Comparison of ENCODE assay signal across 13 mouse cellular contexts in the genomic region with DNA sequence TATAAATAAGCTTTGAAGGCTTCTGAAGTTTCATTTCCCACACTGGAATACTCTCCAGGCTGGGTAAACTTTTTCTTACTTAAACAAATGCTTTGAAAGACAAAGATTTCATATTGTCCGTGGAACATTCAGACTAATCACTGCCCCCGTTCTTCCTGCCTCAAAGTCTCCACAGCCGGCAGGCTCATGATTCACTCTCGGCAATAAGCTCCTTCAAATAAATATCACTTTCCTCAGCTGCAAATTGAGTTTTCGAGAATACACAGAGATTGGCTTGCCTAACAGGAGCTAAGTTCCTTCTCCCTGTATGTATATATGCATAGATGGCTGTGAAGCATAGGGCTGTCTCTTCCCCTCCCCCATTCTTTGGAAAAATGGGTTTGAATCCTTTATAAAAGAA.
A peak's percentile ranks its signal among the peaks of the same experiment; 100 is the strongest.
DNase-seq lines count a peak whose midpoint lies in the region; ATAC-seq and TF ChIP-seq lines count a peak whose summit lies in the region.
"Had no signal": no experiment of that assay in that cellular context is flagged by ENCODE, and none has a peak within 500 bp of the region (broad histone marks: within the 10 kb centered on the region; RNA-seq: fewer than 3 reads in every experiment).

No protein-coding gene starts in this region.

- H3K36me3 ChIP-seq in heart, embryonic 10.5 days: no peaks in the 10 kb centered on the region
- H3K36me3 ChIP-seq in heart, embryonic 12.5 days: no peaks in the 10 kb centered on the region
- no peaks in the 10 kb centered on the region for H3K36me3 ChIP-seq in midbrain, embryonic 15.5 days (replicated peaks)
- H3K36me3 ChIP-seq in liver, embryonic 11.5 days (ENCODE audit: control insufficient read depth, insufficient read depth, low read length): no peaks in the 10 kb centered on the region
- H3K36me3 ChIP-seq: hindbrain, embryonic 15.5 days; midbrain, embryonic 12.5 days had no signal

- no peak overlapping the region for H3K9ac ChIP-seq in heart, embryonic 12.5 days
- H3K9ac ChIP-seq in midbrain, embryonic 15.5 days: no peak overlapping the region
- H3K9ac ChIP-seq in liver, embryonic 11.5 days (ENCODE audit: low read depth, low read length): no peak overlapping the region
- H3K9ac ChIP-seq: hindbrain, embryonic 15.5 days; midbrain, embryonic 12.5 days had no signal

- no peaks in the 10 kb centered on the region for H3K9me3 ChIP-seq in heart, embryonic 10.5 days
- H3K9me3 ChIP-seq in heart, embryonic 12.5 days (replicated peaks): no peaks in the 10 kb centered on the region
- no peaks in the 10 kb centered on the region for H3K9me3 ChIP-seq in midbrain, embryonic 15.5 days
- no peaks in the 10 kb centered on the region for H3K9me3 ChIP-seq in liver, embryonic 11.5 days (ENCODE audit: control insufficient read depth, low read length)
- H3K9me3 ChIP-seq: hindbrain, embryonic 15.5 days; midbrain, embryonic 12.5 days had no signal

- no peaks in the 10 kb centered on the region for H3K27me3 ChIP-seq in heart, embryonic 10.5 days (ENCODE audit: insufficient read depth, poor library complexity, severe bottlenecking)
- H3K27me3 ChIP-seq in heart, embryonic 12.5 days (replicated peaks): no peaks in the 10 kb centered on the region
- H3K27me3 ChIP-seq in midbrain, embryonic 15.5 days (replicated peaks): no peaks in the 10 kb centered on the region
- no peaks in the 10 kb centered on the region for H3K27me3 ChIP-seq in liver, embryonic 11.5 days (replicated peaks; ENCODE audit: control insufficient read depth, insufficient read depth, low read length)
- H3K27me3 ChIP-seq: hindbrain, embryonic 15.5 days; midbrain, embryonic 12.5 days had no signal

- H3K27ac ChIP-seq in heart, embryonic 10.5 days: peak overlapping the region; percentile 65; the same call in 1 of the 2 replicates
- no peak overlapping the region for H3K27ac ChIP-seq in heart, embryonic 12.5 days (ENCODE audit: poor library complexity, severe bottlenecking)
- H3K27ac ChIP-seq in midbrain, embryonic 15.5 days: peak overlapping the region; percentile 38; the same call in 1 of the 2 replicates
- no peak overlapping the region for H3K27ac ChIP-seq in liver, embryonic 11.5 days (ENCODE audit: low read depth, low read length)
- H3K27ac ChIP-seq: hindbrain, embryonic 15.5 days had no signal

- H3K4me1 ChIP-seq in heart, embryonic 10.5 days: peaks cover 14% of the 10 kb centered on the region
- peaks cover 16% of the 10 kb centered on the region for H3K4me1 ChIP-seq in heart, embryonic 12.5 days (replicated peaks)
- H3K4me1 ChIP-seq in midbrain, embryonic 15.5 days: peaks cover 12% of the 10 kb centered on the region; the same call in 1 of the 2 replicates
- H3K4me1 ChIP-seq in liver, embryonic 11.5 days (replicated peaks; ENCODE audit: control insufficient read depth, insufficient read depth, low read length): no peaks in the 10 kb centered on the region

- 50% methylated on average over 5 of the region's 5 CpGs for WGBS in heart, embryonic 10.5 days
- 43% methylated on average over 5 of the region's 5 CpGs for WGBS in heart, embryonic 12.5 days
- 18% methylated on average over 5 of the region's 5 CpGs for WGBS in midbrain, embryonic 15.5 days
- 55% methylated on average over 5 of the region's 5 CpGs for WGBS in liver, embryonic 11.5 days

- TF ChIP-seq POLR2A in brain, embryonic 14.5 days (IDR thresholded peaks at IDR 0.05; ENCODE audit: borderline replicate concordance, extremely low read depth, insufficient read depth, insufficient read length, poor library complexity, severe bottlenecking): no peak

- ATAC-seq in heart, embryonic 12.5 days (ENCODE audit: insufficient number of reproducible peaks, low FRiP score): no peak
- no peak for ATAC-seq in midbrain, embryonic 15.5 days (replicated peaks)
- ATAC-seq in liver, embryonic 11.5 days (replicated peaks; ENCODE audit: low FRiP score): no peak
- ATAC-seq: forebrain, embryonic 14.5 days had no signal

- no peak for TF ChIP-seq CTCF in brain, embryonic 14.5 days (IDR thresholded peaks at IDR 0.05; ENCODE audit: borderline replicate concordance, extremely low read depth, insufficient read depth, insufficient read length)

- DNase-seq in heart, embryonic 10.5 days (ENCODE audit: low spot score): no peak
- DNase-seq in layer of hippocampus, adult 8-10 months (ENCODE audit: low spot score in 2 of 2): peak; percentile 11 to 12
- no peak for DNase-seq in layer of hippocampus, postnatal 25 days (ENCODE audit: extremely low spot score in 1 of 2, low spot score in 1 of 2)
- DNase-seq in brain, embryonic 14.5 days (ENCODE audit: low read depth): peak; percentile 39
- DNase-seq in spleen, adult 18-20 months: no peak
- no peak for DNase-seq in liver, embryonic 11.5 days (ENCODE audit: low spot score)
- DNase-seq: cerebellum, adult 9-10 months; thymus, adult 18-20 months had no signal

- no peak overlapping the region for H3K4me2 ChIP-seq in heart, embryonic 12.5 days
- H3K4me2 ChIP-seq in midbrain, embryonic 15.5 days: no peak overlapping the region
- no peak overlapping the region for H3K4me2 ChIP-seq in liver, embryonic 11.5 days
- H3K4me2 ChIP-seq: hindbrain, embryonic 15.5 days; midbrain, embryonic 12.5 days had no signal

- H3K4me3 ChIP-seq in heart, embryonic 10.5 days: no peak overlapping the region
- H3K4me3 ChIP-seq in heart, embryonic 12.5 days: no peak overlapping the region
- no peak overlapping the region for H3K4me3 ChIP-seq in midbrain, embryonic 15.5 days
- no peak overlapping the region for H3K4me3 ChIP-seq in liver, embryonic 11.5 days (ENCODE audit: low read depth, low read length)
- H3K4me3 ChIP-seq: hindbrain, embryonic 15.5 days; midbrain, embryonic 12.5 days had no signal

Comparison
In these comparisons a context has a peak if more than half of its experiments do, and no peak if none do; other contexts are left out.
1. DNase-seq: peak in layer of hippocampus, adult 8-10 months (2 of 2) and brain, embryonic 14.5 days (single experiment); none in heart, embryonic 10.5 days (single experiment), layer of hippocampus, postnatal 25 days (0 of 2), spleen, adult 18-20 months (0 of 2) and liver, embryonic 11.5 days (single experiment).
2. H3K27ac ChIP-seq: peak in heart, embryonic 10.5 days (single experiment) and midbrain, embryonic 15.5 days (single experiment); none in heart, embryonic 12.5 days (single experiment) and liver, embryonic 11.5 days (single experiment).